Mouse (Mus musculus) olfactory bulb, adult 2 months (tissue): ENCODE data around the gene Fancc.

Experiments used
- CTCF ChIP-seq: fragments of 200-500 bp; IDR thresholded peaks from 2 replicates; pipeline ENCODE4 v1.5.1; 2012; ENCODE audit warnings: low read depth, mild to moderate bottlenecking, low read length, moderate library complexity; ENCODE audit not compliant: insufficient read depth
- POLR2A ChIP-seq: fragments of 200-500 bp; IDR thresholded peaks from 2 replicates; pipeline ENCODE4 v1.6.1; 2012; ENCODE audit warnings: mild to moderate bottlenecking, low read depth, low read length, moderate library complexity; ENCODE audit not compliant: insufficient read depth

GRCm38 (mm10) chr13:63241665-63242064 is 255.4 kb downstream of the Fancc start:
- TF ChIP-seq POLR2A: no peak
- no peak for TF ChIP-seq CTCF
